Mouse (Mus musculus) kidney, adult 2 months (tissue): ENCODE measurements around the gene Actg1.

ENCODE experiments used
- CTCF ChIP-seq: fragments of 200-500 bp; conservative IDR thresholded peaks from 2 replicates; pipeline ENCODE4 v1.5.1; 2011; ENCODE audit warnings: low read depth, mild to moderate bottlenecking, control low read depth, low read length, moderate library complexity, mixed read lengths; ENCODE audit not compliant: insufficient read depth, insufficient read length
- POLR2A ChIP-seq: fragments of 200-500 bp; IDR thresholded peaks from one replicate; pipeline ENCODE4 v1.6.1; 2011; ENCODE audit warnings: low read depth, low read length, control low read depth

- TF ChIP-seq CTCF, result no peak
- TF ChIP-seq POLR2A, result no peak
These were observed 31.9 kb upstream of the Actg1 start for GRCm38 (mm10) chr11:120380271-120380670.
